Mouse (Mus musculus): ENCODE results near the gene Pdzk1ip1.

Gene Pdzk1ip1

DNA sequence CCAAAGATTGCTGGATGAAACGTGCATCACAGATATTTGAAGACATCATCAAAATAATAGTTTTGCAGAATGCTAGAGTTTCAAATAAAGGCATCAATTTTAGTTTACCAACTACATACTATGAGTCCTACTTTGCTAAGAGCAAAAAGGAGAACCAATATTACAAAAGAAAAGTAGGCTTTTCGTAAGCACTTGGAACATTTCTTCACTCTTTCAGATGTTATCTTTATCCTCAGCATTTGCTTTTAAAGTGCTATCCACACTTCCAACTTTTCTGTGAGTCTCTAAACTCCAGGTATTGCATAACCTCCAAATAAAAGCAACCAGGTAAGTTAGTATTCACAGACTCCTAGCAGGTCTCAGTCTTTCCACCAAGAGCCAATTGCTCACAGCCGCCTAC, 31.1 kb downstream of the Pdzk1ip1 start:
- in situ Hi-C loops (cut with MboI; ENCODE audit: low sequenced_read_pairs): loop anchor here (25.0 kb wide), 1 partner anchor 593 kb away; no protein-coding TSS in a partner anchor

- in situ Hi-C loops (cut with MboI; ENCODE audit: low sequenced_read_pairs): loop anchor here (25.0 kb wide), 1 partner anchor 591 kb away; no protein-coding TSS in a partner anchor
Measured at GRCm38 (mm10) chr4:115121162-115121561, 32.7 kb downstream of the Pdzk1ip1 start.

GRCm38 (mm10) chr4:115121608-115122007, 33.1 kb downstream of the Pdzk1ip1 start:
- in situ Hi-C loops (cut with MboI; ENCODE audit: low sequenced_read_pairs): loop anchor here (25.0 kb wide), 1 partner anchor 591 kb away; no protein-coding TSS in a partner anchor

- in situ Hi-C loops (cut with MboI; ENCODE audit: low sequenced_read_pairs): loop anchor here (25.0 kb wide), 1 partner anchor 589 kb away; no protein-coding TSS in a partner anchor
Measured at GRCm38 (mm10) chr4:115123507-115123906, 35.0 kb downstream of the Pdzk1ip1 start.

DNA sequence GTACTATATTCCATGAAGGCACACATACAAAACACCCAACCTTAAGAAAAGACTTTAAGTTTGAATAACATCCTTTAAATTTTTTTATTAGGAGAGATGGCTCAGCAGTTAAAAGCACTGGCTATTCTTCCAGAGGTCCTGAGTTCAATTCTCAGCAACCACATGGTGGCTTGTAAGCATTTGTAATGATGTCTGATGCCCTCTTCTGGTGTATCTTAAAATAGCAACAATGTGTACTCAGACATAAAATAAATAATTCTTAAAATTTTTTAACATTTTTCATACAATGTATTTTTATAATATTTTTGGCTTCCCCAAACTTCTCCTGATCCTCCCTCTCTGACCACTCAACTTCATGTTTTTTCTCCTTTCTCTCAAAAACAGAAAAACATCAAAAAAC, 36.2 kb downstream of the Pdzk1ip1 start:
- in situ Hi-C loops (cut with MboI; ENCODE audit: low sequenced_read_pairs): loop anchor here (25.0 kb wide), 1 partner anchor 588 kb away; no protein-coding TSS in a partner anchor

GRCm38 (mm10) chr4:115133085-115133484, 44.6 kb downstream of the Pdzk1ip1 start:
- in situ Hi-C loops (cut with MboI; ENCODE audit: low sequenced_read_pairs): no loop called here

DNA sequence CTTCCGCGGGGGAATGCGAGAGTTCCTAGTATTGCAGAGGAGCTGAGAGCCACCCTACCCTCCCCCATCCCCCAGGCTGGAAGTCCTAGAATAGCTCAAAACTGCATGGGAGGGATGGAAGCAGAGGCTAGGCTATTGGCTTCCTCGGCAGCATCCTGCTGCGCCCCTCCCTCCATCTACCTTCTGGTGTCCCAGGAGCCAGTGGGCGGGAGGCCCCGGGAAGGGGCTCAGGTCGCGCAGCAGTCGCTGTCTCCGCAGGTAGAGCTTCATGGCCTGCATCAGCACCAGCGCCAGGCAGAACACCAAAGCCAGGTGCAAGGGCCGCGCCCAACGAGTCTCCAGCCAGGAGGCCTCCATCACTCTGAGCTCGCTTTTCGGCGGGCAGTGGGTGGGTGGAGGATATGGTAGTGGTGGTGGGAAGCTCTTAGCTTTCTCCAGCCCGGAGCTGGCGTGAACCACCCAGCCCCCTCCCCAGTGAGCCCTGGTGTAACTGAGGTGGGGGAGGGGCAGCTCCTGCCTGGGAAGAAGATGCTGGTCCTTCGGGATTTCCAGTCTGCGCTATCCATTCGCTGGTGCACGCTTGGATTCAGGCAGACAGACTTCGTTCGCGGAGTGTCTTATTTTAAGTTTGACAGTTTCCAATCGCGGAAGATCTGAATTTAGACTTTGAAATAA, 45.2 kb downstream of the Pdzk1ip1 start, which contains the start of gene Cyp4x1:
TSS of gene Cyp4x1 (minus strand) at position 661 of the 675 bp plus-strand sequence.
- in situ Hi-C loops (cut with MboI; ENCODE audit: low sequenced_read_pairs): no loop called here

GRCm38 (mm10) chr4:115134296-115134630, 45.8 kb downstream of the Pdzk1ip1 start:
- in situ Hi-C loops (cut with MboI; ENCODE audit: low sequenced_read_pairs): no loop called here
